Mouse (Mus musculus) MEL (cell line): ENCODE data around the gene Pdia3.

Experiments
- BHLHE40 ChIP-seq: IDR thresholded peaks from 2 replicates; pipeline ENCODE4 v1.6.1; 2012; ENCODE audit warnings: low read depth, mild to moderate bottlenecking, inconsistent platforms, low read length, improper control_type of control experiment, borderline replicate concordance
- CHD1 ChIP-seq: IDR thresholded peaks from 2 replicates; pipeline ENCODE4 v1.6.1; 2012; ENCODE audit warnings: low read depth, mild to moderate bottlenecking, inconsistent platforms, low read length, improper control_type of control experiment
- CTCF ChIP-seq, 3 experiments: IDR thresholded peaks in 2 of 3; conservative IDR thresholded peaks in 1 of 3; 2 replicates each; pipeline ENCODE4 v1.5.1; 2011 to 2012; ENCODE audit warnings: low read length in 3 of 3, low read depth in 2 of 3, mild to moderate bottlenecking in 2 of 3, improper control_type of control experiment in 1 of 3, inconsistent platforms in 1 of 3, mixed read lengths in 1 of 3, moderate library complexity in 1 of 3; ENCODE audit not compliant: control insufficient read depth in 1 of 3, insufficient read depth in 1 of 3, poor library complexity in 1 of 3, severe bottlenecking in 1 of 3
- EP300 ChIP-seq, 2 experiments: IDR thresholded peaks; 2 replicates each; pipeline ENCODE4 v1.6.1; 2011; ENCODE audit warnings: improper control_type of control experiment in 2 of 2, low read length in 2 of 2, low read depth in 1 of 2, mild to moderate bottlenecking in 1 of 2
- HCFC1 ChIP-seq: IDR thresholded peaks from 2 replicates; pipeline ENCODE4 v1.6.1; 2012; ENCODE audit warnings: low read depth, mild to moderate bottlenecking, inconsistent platforms, low read length, improper control_type of control experiment, moderate library complexity
- POLR2A ChIP-seq, 2 experiments: IDR thresholded peaks; 2 replicates each; pipeline ENCODE4 v1.6.1; 2011 to 2012; ENCODE audit warnings: low read length in 2 of 2, mild to moderate bottlenecking in 2 of 2, control low read depth in 1 of 2, improper control_type of control experiment in 1 of 2, low read depth in 1 of 2, moderate library complexity in 1 of 2; ENCODE audit not compliant: control insufficient read depth in 1 of 2, insufficient read depth in 1 of 2, poor library complexity in 1 of 2
- POLR2AphosphoS5 ChIP-seq: IDR thresholded peaks from 2 replicates; pipeline ENCODE4 v1.6.1; 2012; ENCODE audit warnings: low read depth, borderline replicate concordance, mild to moderate bottlenecking, inconsistent platforms, low read length, moderate library complexity, mixed read lengths
- SIN3A ChIP-seq: IDR thresholded peaks from 2 replicates; pipeline ENCODE4 v1.6.1; 2012; ENCODE audit warnings: low read length, improper control_type of control experiment, inconsistent platforms
- TAL1 ChIP-seq: IDR thresholded peaks from 2 replicates; pipeline ENCODE4 v1.6.1; 2012; ENCODE audit warnings: mild to moderate bottlenecking, inconsistent platforms, low read length, moderate library complexity, mixed read lengths
- USF2 ChIP-seq, 2 experiments: IDR thresholded peaks; 2 replicates each; pipeline ENCODE4 v1.6.1; 2011 to 2012; ENCODE audit warnings: improper control_type of control experiment in 2 of 2, low read length in 2 of 2, borderline replicate concordance in 1 of 2, inconsistent platforms in 1 of 2, low read depth in 1 of 2, mild to moderate bottlenecking in 1 of 2; ENCODE audit not compliant: insufficient read depth in 1 of 2
- ZMIZ1 ChIP-seq: IDR thresholded peaks from 2 replicates; pipeline ENCODE4 v1.6.1; 2012; ENCODE audit warnings: low read depth, mild to moderate bottlenecking, inconsistent platforms, low read length, improper control_type of control experiment, moderate library complexity

DNA sequence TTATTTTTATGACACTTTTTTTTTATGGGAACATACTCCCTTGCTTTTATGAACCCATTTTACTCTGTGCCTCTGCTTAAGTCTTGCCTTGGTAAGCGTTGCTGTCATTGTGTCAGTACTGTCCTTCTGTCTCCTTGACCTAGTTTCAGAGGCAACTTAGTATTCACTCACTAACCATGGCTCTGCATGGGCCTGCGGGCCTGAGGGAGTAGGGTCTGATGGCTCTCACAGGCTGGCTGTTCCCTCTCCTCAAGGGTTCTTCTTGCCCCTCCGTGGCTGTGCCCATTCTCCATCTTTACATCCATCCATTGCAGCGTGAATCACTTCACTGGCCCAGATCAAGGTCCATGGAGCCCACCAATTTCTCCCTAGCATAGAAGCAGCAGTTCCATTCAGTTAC, 32.9 kb downstream of the Pdia3 start:
- TF ChIP-seq POLR2A (IDR thresholded peaks at IDR 0.05; ENCODE audit: control insufficient read depth in 1 of 2, insufficient read depth in 1 of 2, low read depth in 1 of 2, low read length in 2 of 2, poor library complexity in 1 of 2) = no peak
- no peak for TF ChIP-seq HCFC1
- no peak for TF ChIP-seq TAL1
- TF ChIP-seq EP300 (IDR thresholded peaks at IDR 0.05; ENCODE audit: low read depth in 1 of 2, low read length in 2 of 2) = no peak
- no peak for TF ChIP-seq CTCF (IDR thresholded peaks at IDR 0.05 in 2 of 3, conservative IDR thresholded peaks at IDR 0.05 in 1 of 3; ENCODE audit: control insufficient read depth in 1 of 3, insufficient read depth in 1 of 3, low read depth in 2 of 3, low read length in 3 of 3, poor library complexity in 1 of 3, severe bottlenecking in 1 of 3)
- no peak for TF ChIP-seq BHLHE40
- no peak for TF ChIP-seq POLR2AphosphoS5
- no peak for TF ChIP-seq ZMIZ1
- TF ChIP-seq CHD1 = no peak
- no peak for TF ChIP-seq USF2 (IDR thresholded peaks at IDR 0.05; ENCODE audit: borderline replicate concordance in 1 of 2, insufficient read depth in 1 of 2, low read depth in 1 of 2, low read length in 2 of 2)
- TF ChIP-seq SIN3A = no peak
